Mouse (Mus musculus) effector memory CD4-positive, alpha-beta T cell, adult 7 months (primary cell): Measurements from ENCODE around the gene B130006D01Rik. TPM values are rescaled to one million over a fixed set of nuclear protein-coding genes. Genes with fewer than 3 reads are reported as not detected.

Experiments used
- polyA plus RNA-seq: library from polyadenylated mRNA; unstranded; fragments of 100-300 nt; shearing (Covaris generic); gene quantifications from one replicate; pipeline ENCODE4 v1.2.1, GENCODE M21; 2017

Gene B130006D01Rik
- 0.84 TPM for polyA plus RNA-seq

DNA sequence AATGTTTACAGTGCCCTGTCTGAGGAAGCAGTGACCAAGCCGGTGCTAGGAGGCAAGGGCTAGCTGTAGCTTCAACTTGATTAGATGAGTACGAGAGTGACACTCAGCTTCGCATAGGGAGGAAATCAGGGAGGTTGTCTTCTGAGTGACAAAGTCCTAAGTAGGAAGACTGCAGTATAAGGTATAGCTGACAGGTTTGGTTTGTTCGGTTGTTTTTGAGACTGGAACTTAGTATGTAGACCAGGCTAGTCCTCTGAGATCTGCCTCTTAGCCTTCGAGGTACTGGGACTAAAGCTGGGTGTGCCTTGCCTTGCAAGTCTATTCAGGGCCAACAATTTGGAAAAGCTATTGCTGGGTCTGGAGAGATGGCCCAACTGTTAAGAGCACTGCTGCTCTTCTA lies at the start of gene B130006D01Rik:
Gene B130006D01Rik (plus strand): TSS at position 301 of the 400 bp plus-strand sequence.

DNA sequence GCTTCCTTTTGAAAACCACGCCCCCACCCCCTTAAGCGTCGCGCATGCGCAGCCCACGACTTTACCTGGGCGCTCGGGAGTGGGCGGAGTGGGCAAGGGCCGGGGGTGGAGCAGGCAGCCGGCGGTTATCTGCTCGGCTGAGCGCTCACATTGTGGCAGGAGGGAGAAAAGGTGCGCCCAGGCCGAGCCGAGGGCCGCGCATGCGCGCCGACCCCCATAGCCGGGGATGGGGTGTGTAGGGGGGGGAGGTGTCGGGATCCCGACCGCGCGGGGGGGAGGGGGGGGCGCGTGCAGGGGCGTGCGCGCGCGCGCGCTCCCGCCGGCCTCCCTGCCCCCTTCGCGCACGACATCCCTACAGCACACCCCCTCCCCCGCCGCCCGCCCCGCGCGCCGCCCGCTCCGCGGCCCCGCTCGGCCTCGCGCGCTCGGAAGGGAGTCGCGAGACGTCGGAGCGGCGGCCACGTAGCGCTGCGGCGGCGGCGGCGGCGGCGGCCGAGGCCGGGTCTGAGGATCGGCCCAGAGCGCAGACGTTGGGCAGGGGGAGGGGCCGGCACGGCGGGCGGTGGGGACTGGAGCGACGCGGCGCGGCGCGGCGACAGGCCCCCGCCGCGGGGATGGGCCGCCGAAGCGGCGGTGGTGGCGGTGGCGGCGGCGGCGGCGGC lies 10.7 kb upstream of the B130006D01Rik start, which contains the start of gene Zfp652:
Gene Zfp652 (plus strand): TSS at position 111 of the 662 bp plus-strand sequence.

Other genes with a start within 250 kb of the B130006D01Rik start
- gene Nxph3, start 209.0 kb upstream of the B130006D01Rik start, polyA plus RNA-seq: not detected
- gene Ngfr, start 135.9 kb upstream of the B130006D01Rik start, polyA plus RNA-seq: not detected
- gene Phb, start 56.6 kb upstream of the B130006D01Rik start, polyA plus RNA-seq: 51.6 TPM
- gene Zfp652, start 10.9 kb upstream of the B130006D01Rik start, polyA plus RNA-seq: 30.5 TPM
- gene Phospho1, start 100.9 kb downstream of the B130006D01Rik start, polyA plus RNA-seq: not detected
- gene Gngt2, start 113.6 kb downstream of the B130006D01Rik start, polyA plus RNA-seq: 7.8 TPM
- 7.7 TPM for gene Abi3, start 118.9 kb downstream of the B130006D01Rik start, polyA plus RNA-seq
- not detected for gene B4galnt2, start 191.3 kb downstream of the B130006D01Rik start, polyA plus RNA-seq